Comparison of ENCODE assay signal across 17 mouse cellular contexts in genomic region chr14:22940576-22940975, GRCm38 (mm10).
"Had no signal": no experiment of that assay in that cellular context is flagged by ENCODE, and none has a peak within 500 bp of the region (broad histone marks: within the 10 kb centered on the region; RNA-seq: fewer than 3 reads in every experiment).

No protein-coding gene starts in this region.

- H3K4me3 ChIP-seq: left cerebral cortex, adult 2 months; liver, embryonic 13.5 days; lung, embryonic 15.5 days; megakaryocyte, embryonic 14.5 days; midbrain, embryonic 10.5 days; midbrain, embryonic 13.5 days; myocyte; neural tube, embryonic 13.5 days had no signal

- H3K9ac ChIP-seq: liver, embryonic 13.5 days; lung, embryonic 15.5 days; midbrain, embryonic 13.5 days; neural tube, embryonic 13.5 days had no signal

- H3K36me3 ChIP-seq: liver, embryonic 13.5 days; lung, embryonic 15.5 days; midbrain, embryonic 10.5 days; midbrain, embryonic 13.5 days; neural tube, embryonic 13.5 days had no signal

- H3K9me3 ChIP-seq: liver, embryonic 13.5 days; lung, embryonic 15.5 days; midbrain, embryonic 10.5 days; midbrain, embryonic 13.5 days; neural tube, embryonic 13.5 days had no signal

- H3K4me2 ChIP-seq: liver, embryonic 13.5 days; lung, embryonic 15.5 days; midbrain, embryonic 13.5 days; neural tube, embryonic 13.5 days had no signal

- H3K27ac ChIP-seq: left cerebral cortex, adult 2 months; liver, embryonic 13.5 days; lung, embryonic 15.5 days; midbrain, embryonic 10.5 days; midbrain, embryonic 13.5 days; neural tube, embryonic 13.5 days had no signal

- ATAC-seq: midbrain, embryonic 13.5 days; midbrain, embryonic 16.5 days had no signal

- H3K27me3 ChIP-seq: liver, embryonic 13.5 days; lung, embryonic 15.5 days; midbrain, embryonic 13.5 days; neural tube, embryonic 13.5 days had no signal

- H3K4me1 ChIP-seq: liver, embryonic 13.5 days; megakaryocyte, embryonic 14.5 days; neural tube, embryonic 13.5 days had no signal

- DNase-seq: kidney, adult 8-10 months; kidney, postnatal 10 days; kidney, postnatal 36 days; layer of hippocampus, postnatal 36 days; liver, embryonic 13.5 days; lung, postnatal 10 days; lung, postnatal 36 days; thymus, adult 18-20 months; thymus, postnatal 36 days had no signal
